Mouse (Mus musculus): Measurements from ENCODE around the gene Etv6.

Etv6 gene

DNA sequence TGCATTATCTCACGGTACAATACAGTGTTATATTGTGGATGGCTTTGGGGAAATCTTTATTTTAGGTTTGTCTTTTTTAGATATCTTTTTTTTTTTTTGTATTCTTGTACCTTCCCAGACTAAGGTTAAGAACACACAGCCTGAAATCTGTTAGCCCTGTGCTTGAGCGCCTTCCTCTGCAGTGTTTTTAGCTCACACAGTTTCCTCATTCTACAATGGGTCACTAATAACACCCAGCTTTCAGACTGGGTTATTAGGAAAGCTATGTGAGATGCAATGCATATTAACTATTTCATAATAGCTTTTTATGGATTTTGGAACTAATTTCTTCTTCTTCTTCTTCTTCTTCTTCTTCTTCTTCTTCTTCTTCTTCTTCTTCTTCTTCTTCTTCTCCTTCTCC is 44.1 kb downstream of the Etv6 start:
- no peak for DNase-seq

DNA sequence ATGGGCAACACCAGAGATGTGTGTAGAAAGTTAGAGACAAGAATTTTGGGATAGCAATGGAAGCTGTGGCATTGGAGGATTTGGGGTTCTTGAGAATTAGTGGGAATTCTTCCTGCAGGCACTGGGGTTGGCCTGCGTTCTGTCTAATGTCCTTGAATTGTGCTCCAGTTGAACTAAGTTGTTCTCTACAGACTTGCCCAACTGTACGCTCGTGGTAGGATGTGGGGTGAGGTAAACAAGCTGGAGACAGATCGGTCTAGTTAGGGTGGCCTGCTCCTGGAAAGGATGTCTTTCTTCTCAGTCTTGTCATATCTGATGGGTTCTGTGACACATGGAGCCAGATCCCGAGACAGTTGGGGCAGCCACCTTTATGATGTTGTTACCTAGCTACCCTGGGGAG is 45.4 kb downstream of the Etv6 start:
- no peak for DNase-seq

DNA sequence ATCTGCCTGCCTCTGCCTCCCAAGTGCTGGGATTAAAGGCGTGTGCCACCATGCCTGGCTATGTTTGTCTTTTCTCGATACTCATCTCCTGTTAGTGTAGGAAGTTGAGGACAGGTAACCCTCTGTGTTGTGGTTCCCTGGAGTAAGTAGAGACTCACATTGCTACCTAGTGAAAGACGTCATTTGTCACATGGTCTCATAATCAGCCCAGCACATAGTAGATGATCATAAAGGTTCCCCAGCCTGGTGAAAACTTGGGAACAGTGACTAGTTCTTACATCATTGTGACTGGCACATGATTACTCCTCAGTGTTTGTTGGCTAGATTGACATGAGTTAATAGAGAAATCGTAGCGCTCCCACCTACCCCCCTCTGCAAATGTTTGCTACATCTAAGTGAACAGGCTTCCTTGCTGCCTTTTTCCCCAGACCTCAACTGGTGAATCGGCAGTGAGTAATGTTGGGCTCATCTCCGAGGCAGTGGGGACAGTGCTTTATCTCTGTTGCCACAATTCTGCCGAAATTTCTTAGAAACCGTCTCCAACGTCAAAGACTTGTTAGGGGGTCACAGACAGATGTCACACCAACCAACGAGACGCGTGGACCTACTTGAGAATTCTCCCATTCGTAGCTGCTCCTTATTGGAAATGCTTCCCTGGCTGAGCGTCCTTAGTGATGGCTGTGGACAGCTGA is 46.9 kb downstream of the Etv6 start:
- DNase-seq, result no peak

DNA sequence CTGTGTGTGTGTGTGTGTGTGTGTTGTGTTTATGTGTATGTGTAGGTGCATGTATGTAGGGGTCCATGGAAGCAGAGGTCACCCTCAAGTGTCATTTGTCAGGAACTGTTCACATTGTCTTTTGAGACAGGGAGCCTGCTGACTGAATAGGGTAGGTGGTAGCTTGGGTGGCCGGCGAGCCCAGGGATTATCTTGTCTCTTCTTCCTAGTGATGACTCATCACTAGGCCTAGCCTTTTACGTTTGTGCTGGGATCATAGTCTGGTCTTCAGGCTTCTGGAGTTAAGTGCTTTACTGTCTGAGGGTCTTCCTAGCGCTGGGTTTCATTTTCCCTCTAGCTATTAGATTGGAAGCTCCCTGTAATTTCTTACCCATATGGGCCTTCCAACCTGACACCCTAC is 47.9 kb downstream of the Etv6 start:
- DNase-seq, result no peak

DNA sequence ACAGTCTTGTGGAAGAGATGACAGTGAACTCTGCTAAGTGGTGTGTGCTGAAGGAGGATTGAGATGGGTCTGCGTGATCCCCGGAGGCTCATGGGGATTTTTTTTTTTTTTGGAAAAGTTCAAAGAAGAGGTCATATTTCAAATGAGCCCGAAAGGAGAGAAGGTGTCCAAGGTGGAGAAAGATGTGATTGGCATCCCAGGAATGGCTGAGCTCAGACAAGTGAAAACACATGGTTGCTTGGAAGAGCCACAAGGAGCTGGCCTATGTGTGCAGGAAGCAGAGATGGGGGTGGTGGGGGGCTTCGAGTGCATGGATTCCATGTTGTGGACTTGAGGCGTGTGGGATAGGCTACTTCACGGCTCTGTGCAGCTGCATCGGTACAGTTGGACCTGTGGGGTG is 50.9 kb downstream of the Etv6 start:
- no peak for DNase-seq

DNA sequence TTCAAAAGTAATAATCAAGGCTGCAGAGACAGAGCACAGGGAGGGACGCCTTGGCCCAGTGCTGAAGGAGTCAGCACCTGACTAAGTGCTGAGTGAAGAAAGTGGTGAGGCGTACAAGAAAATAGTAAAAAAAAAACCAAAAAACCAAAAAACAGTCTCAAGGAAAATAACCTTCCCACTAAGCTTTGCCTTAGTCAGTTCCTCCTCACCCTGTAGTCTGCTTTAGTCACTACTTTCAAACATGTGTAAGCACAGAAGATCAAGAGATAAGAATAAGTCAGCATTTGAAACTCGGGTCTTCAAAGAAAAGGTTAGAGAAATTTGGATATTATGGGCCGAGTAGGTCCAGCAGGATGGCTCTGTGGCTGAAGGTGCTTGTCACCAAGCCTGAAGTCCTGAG is 52.2 kb downstream of the Etv6 start:
- no peak for DNase-seq

DNA sequence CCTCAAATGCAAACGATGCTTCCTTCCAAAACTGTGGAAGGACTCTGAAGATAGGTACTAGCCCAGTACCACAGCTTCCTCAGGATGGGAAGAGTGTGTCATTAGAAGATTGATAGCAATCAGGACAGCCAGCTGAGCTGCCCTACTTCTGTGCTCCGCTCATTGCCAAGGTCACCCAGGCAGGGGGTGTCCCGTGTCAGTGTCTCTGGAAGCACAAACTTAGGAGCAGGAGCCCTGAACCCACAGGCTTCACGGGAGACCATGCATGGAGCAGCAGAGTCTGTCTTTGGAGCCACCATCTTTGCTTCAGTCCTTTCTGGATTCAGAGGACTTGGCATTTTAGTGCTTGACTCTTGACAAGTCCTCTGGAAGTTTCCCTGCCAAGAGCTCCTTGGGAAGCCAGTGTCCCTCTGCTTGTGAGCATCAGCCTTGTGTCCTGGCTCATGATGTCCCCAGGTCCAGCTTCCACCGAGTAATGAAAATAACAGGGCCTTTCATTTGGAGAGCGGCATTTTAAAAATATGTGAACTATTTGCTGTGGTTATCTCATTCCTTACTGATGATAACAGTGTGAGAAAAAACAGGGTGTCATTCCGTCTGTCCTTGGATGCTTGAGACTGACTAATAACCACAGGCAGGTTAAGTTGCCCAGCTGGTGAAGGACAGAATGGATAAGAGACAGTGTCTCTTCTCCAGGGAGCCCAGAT is 54.3 kb downstream of the Etv6 start:
- no peak for DNase-seq

DNA sequence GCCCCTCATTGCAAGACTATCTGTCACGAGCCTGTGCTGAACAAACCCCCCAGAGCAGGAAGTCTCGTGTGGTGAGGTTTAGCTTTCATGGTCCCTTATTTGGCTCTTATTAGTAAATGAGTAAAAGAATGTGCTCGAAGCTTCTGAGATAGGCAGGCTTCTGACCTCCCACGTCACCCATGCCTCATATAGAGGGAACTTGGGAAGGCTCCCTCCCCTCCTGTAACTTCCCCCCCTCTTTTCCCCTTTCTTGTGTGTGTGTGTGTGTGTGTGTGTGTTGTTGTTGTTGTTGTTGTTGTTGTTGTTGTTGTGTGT is 54.8 kb downstream of the Etv6 start:
- no peak for DNase-seq

DNA sequence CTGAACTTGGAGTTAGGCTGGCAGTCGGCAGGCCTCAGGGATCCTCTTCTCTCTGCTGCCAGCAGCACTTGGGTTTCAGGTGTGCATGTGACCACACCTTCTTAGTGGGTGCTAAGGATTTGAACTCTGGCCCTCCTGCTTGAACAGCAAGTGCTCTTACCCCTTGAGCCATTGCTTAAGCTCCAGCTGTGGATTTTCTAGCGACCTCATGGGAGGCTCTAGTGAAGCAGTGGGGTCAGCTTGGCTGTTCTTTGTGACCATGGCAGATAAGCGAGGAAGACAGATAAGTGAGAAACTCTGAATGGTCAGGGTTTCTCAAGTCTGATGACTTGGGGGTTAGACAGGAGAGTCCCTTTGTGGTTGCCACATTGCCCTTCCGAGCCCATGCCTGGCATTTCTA is 55.4 kb downstream of the Etv6 start:
- DNase-seq, result no peak

DNA sequence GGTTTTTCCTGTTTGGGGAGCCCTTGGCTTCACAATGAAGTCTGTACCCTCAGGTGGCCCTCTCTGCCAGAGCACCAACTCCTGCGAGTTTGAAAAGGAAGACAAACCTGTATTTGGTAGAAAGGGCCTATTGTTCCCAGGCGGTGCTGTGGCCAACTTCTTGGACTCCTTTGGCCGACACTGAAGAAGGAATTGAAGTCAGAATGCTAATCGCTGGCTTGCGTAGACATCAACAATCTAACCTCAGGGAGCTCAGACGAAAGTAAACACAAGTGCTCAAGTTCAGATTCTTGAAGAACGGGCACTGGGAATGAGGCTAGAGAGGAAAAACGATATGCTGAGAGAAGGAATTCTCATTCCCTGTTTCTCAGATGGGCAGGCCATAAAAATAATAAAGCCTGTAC is 55.9 kb downstream of the Etv6 start:
- DNase-seq, result no peak

DNA sequence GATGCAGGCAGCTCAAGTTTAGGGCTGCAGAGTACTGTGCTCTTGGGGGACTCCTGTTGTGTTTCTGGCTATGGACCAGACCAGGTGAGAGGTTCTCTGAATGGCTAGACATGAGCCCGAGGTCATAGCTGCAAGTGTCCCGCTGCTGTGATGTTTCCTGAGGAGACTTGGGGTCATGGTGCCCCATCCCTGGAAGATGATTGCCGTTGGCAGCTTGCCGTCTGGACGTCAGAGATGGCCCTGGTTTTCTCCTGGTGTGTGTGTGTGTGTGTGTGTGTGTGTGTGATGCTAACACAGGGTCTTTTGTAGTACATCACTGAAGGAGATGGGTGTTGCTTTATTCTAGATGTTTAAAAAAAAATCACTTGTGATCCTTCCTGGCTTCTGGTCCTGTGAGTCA is 58.6 kb downstream of the Etv6 start:
- DNase-seq, result no peak

DNA sequence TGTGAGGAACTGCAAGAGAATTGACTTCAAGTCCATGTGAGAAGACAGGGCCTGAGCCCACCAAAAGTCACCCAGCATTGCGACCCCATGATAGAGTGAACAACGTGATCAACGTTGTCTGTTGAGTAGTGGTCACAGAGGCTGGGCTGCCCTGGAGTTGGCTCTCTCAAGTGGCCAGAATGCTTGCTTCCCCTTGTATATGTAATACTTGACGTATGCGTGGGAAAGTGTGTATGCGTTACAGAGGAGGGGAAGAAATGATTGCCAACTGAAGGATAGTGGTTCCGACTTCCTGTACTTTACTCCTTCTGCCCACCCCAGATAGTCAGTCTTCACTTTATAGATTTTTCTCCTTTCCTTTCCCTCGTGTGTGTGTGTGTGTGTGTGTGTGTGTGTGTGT is 59.1 kb downstream of the Etv6 start:
- DNase-seq, result no peak

DNA sequence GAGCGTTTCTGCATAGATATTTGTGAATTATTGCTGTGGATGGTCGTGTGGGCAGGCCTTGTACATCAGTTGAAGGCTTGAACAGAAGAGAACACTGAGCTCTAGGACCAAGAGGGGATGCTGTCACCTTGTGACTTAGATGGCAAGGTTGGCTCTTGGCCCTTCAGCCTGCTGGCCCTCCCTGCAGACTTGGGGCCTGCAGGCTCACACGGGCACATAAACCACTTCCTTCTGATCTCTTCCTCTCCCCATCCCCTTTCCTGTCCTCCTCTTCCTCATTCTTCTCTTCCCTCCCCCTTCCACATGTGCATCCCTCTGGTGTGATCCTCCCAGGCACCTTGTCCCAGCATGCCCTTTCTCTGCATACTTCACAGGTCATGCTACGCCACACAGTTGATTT is 60.1 kb downstream of the Etv6 start:
- no peak for DNase-seq

DNA sequence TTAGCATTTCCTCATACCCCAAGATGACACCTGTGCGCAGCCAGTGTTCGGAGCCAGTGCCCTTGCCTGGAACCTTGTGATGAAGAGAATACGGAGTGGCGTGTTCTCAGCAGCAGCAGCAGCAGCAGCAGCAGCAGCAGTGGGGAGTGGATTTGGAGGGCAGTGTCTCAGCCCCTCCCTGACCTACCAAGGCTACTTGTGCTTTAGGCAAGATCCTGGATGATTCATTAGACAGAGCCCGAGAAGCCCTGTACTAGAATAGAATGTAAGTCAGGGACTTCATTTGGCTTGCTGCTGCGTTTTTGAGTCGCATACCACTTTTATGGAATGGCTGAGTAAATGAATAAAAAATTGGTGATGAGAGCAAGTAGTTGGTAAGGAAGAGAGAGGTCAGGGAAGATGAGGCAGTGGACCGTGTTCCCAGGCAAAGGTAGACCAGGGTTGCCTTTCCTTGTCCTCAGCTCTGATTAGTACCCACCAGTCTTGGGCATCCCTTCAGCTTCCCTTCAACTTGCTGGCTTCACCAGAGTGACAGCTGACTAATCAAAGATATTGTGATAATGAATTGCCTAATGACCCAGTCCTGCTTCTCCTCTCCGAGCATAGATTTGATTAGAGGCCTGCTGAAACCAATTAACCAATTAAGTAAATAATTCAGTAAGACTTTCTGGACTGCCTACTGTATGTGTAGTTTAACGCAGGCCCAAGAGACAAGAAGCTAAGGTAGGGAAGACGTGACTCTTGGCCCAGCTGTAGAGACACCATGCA is 64.7 kb downstream of the Etv6 start:
- no peak for DNase-seq

DNA sequence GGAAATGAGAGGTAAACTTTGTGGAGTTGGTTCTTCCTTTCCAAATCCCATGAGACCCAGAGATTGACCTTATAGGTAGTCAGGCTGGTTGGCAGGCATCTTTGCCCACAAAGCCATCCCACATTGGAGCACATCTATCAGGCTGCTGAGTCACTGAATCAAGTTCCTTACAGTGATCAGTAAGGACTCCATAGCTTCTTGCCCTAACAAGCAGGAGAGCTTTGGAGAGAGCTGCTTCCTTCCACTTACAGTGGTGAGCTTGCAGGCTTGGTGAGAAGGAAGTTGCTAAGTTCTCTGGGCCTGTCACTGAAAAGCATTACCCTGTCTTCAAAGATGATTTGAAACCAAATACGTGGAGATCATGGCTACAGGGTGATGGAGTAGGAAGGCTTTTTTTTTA is 66.9 kb downstream of the Etv6 start:
- DNase-seq, result no peak

DNA sequence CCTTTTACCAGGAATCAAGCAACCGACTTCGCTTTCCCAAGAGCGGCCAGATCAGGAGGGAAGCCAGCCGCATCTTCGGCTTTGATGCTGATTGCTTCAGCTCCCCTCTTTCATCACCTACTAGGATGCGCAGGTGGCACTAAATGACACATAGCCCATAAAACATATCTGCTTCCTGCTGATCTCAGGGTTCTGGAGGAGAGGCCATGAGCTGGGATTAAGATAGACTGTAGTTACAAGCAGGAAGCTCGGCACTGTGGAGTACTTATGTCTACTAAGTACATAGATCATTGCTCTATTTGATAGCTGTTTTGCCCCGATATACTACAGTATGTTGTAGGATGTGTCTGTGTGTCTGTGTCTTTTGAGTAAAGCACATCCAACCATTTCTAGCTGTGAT is 68.0 kb downstream of the Etv6 start:
- no peak for DNase-seq

DNA sequence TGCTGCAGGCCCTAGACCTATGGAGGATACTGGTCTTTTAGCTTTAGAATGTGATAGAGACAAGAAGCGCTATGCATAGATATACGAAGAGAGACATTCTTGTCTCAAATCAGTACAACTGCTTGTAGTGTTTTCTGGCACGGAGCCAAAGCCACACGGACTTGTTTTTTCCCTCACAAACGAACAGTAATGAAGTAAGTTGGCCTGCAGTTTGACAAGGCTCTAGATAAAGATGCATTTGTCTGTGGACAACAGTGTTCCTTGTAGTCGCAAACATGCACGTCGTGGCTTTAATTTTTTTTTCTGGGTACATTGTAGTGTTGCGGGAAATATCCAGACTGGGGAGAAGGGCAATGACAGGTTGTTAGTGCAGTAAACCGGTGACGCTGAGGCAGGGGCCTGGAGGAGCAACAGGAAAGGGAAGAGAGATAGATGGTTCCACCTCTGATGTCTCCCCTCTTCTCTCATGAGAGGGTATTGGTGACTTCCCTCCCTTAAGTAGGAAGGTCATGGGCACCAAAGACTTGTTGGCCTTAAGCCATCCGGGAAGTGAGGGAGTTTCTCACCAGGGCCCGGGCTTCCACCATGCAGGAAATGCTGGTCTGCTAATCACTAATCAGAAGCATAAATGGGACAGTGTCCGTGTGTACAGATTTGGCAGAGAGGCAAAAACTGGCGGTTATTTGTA is 70.2 kb downstream of the Etv6 start:
- DNase-seq, result peak; percentile 42

DNA sequence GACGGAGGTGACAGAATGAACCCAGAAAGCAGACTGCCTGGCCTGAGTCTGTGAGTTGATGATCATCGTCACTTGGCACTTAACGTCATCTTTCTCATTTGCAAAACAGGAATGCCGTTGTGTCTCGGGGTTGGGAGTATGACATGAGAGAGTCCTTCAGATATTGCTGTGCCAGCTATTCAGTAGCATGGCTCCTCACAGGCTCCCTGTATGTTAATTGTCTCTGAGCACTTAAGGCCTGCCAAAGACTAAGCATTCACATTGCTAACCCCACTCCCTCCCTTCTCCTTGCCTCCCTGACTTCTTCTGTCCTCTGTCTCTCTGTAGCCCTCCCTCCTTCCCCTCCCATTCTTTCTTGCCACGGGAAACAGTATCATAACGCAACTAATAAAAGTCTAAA is 72.2 kb downstream of the Etv6 start:
- DNase-seq, result no peak

DNA sequence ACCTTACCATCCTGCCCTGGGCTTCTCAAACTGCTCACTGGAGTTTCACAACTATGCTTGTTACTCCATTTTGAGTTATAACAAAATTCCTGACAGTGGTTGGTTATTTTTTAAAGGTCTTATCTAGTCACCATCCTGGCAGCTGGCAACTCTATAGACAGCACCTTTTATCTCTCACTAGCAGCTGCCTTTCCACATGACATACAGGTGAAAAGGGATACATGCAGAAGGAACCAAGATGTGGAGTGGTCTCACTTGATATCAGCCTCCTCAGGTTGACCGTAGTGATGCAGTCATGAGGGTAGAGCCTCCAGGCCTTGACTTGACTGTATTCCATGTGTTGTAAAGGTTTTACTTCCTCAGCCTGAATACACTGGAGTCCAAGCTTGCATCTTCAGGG is 74.2 kb downstream of the Etv6 start:
- DNase-seq, result no peak

DNA sequence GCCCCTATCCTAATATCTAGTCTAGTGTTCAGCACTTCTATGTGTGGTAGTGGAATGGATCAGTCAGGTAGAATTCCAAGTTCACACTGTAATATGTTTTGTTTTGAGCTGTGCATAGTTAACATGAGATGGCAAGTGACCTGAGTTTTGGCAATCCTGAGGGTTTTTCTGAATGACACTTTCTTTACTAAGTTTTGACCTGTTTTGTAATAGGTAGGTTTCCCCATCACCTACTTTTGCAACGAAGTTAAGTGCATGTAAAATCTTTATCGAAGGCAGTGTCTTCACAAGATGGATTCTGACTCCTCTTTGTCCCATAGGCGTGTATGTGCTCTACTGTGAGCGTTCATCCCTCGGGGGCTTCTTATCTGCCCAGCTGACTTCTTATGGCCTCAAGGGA is 74.7 kb downstream of the Etv6 start:
- DNase-seq, result no peak

DNA sequence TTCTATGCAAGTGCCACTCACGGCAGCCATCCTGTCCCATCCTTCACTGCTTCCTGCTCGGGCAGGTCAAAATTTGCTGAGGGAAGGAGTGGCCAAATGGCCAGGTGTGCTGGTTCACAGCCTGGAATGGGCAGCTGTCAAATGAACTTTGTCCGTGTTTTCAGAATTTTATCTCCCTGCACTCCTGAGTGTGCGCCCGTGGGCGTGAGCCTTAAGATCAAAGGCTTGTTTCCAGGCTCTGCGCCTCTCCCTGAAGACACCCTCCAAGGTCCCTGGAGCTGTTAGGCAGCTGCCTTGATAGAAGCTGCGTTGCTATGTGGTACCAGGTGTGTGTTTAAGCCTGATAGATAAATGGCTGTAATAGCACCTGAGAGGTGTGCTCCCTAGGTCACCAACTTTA is 76.1 kb downstream of the Etv6 start:
- no peak for DNase-seq

DNA sequence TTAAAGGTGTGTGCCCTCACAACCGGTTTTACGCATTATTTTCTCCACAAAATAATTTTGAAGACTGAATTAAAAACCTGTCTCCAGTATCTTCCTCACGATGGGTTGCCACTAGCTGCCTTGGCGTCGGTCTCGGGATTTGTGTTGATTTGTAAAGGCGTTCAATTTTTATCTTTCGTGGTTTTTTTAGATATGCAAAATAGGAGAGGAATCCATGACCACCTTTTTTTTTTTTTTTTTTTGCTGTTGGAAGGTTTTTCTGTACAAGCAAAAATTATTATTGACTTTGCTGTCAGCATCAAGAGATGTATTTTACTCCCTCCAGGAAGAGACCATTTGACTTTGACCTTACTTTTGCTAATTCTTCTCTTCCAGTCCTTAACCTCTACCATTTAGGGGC is 77.3 kb downstream of the Etv6 start:
- DNase-seq, result no peak

DNA sequence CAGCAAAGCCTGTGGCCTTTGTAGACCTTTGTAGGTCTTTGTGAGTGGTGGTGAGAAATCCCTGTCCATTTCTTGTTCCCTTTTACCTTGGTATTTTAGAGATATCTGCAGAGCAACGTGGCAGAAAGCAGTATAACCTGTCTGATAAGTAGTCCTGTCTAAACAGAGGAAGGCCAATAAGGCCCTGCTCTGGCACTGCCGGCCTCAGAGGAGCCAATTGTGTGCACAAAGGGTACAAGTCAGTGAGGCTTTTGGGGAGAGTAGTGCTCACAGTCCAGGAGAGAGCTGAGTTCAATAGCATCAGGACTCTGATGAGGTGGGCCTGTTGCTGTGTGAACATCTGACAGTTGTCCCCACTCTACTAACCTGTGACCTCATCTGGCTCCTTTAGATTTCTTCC is 77.7 kb downstream of the Etv6 start:
- DNase-seq, result no peak
